Comparison of ENCODE assay signal across 21 mouse cellular contexts in genomic region chr9:92771002-92771401, GRCm38 (mm10).
A peak's percentile ranks its signal among the peaks of the same experiment; 100 is the strongest.
DNase-seq lines count a peak whose midpoint lies in the region; ATAC-seq lines count a peak whose summit lies in the region.
"Had no signal": no experiment of that assay in that cellular context is flagged by ENCODE, and none has a peak within 500 bp of the region (broad histone marks: within the 10 kb centered on the region; RNA-seq: fewer than 3 reads in every experiment).

No protein-coding gene starts in this region.

- no peaks in the 10 kb centered on the region for H3K27me3 ChIP-seq in forebrain, embryonic 15.5 days
- H3K27me3 ChIP-seq in forebrain, embryonic 11.5 days (ENCODE audit: control insufficient read depth, insufficient read depth, low read length), result no peaks in the 10 kb centered on the region
- no peaks in the 10 kb centered on the region for H3K27me3 ChIP-seq in neural tube, embryonic 14.5 days (ENCODE audit: control insufficient read depth, insufficient read depth, low read length)
- no peaks in the 10 kb centered on the region for H3K27me3 ChIP-seq in neural tube, embryonic 15.5 days (replicated peaks)
- no peaks in the 10 kb centered on the region for H3K27me3 ChIP-seq in forebrain, embryonic 16.5 days (replicated peaks; ENCODE audit: control insufficient read depth, insufficient read depth, low read length)
- H3K27me3 ChIP-seq: heart, embryonic 12.5 days; heart, embryonic 15.5 days; hindbrain, embryonic 13.5 days; intestine, embryonic 15.5 days had no signal

- WGBS in forebrain, embryonic 15.5 days, result 60% methylated on average over 2 of the region's 2 CpGs
- WGBS in forebrain, embryonic 11.5 days, result 93% methylated on average over 2 of the region's 2 CpGs
- WGBS in neural tube, embryonic 14.5 days, result 58% methylated on average over 2 of the region's 2 CpGs
- 68% methylated on average over 2 of the region's 2 CpGs for WGBS in neural tube, embryonic 15.5 days
- 42% methylated on average over 2 of the region's 2 CpGs for WGBS in forebrain, embryonic 16.5 days

- H3K36me3 ChIP-seq in forebrain, embryonic 15.5 days, result no peaks in the 10 kb centered on the region
- no peaks in the 10 kb centered on the region for H3K36me3 ChIP-seq in forebrain, embryonic 11.5 days (ENCODE audit: control insufficient read depth, insufficient read depth, low read length)
- H3K36me3 ChIP-seq in neural tube, embryonic 14.5 days (ENCODE audit: control insufficient read depth, insufficient read depth, low read length), result no peaks in the 10 kb centered on the region
- no peaks in the 10 kb centered on the region for H3K36me3 ChIP-seq in neural tube, embryonic 15.5 days
- no peaks in the 10 kb centered on the region for H3K36me3 ChIP-seq in forebrain, embryonic 16.5 days (ENCODE audit: control insufficient read depth, insufficient read depth)
- H3K36me3 ChIP-seq: heart, embryonic 12.5 days; heart, embryonic 15.5 days; hindbrain, embryonic 10.5 days; hindbrain, embryonic 13.5 days; intestine, embryonic 15.5 days had no signal

- no peak overlapping the region for H3K9ac ChIP-seq in forebrain, embryonic 15.5 days (replicated peaks)
- no peak overlapping the region for H3K9ac ChIP-seq in forebrain, embryonic 11.5 days (ENCODE audit: low read length)
- H3K9ac ChIP-seq in neural tube, embryonic 14.5 days (replicated peaks; ENCODE audit: low read depth, low read length), result no peak overlapping the region
- no peak overlapping the region for H3K9ac ChIP-seq in neural tube, embryonic 15.5 days (replicated peaks)
- H3K9ac ChIP-seq in forebrain, embryonic 16.5 days (replicated peaks; ENCODE audit: low read depth, low read length), result no peak overlapping the region
- H3K9ac ChIP-seq: heart, embryonic 12.5 days; heart, embryonic 15.5 days; hindbrain, embryonic 13.5 days; intestine, embryonic 15.5 days had no signal

- ATAC-seq in forebrain, embryonic 15.5 days (replicated peaks), result peak; percentile 76
- ATAC-seq in forebrain, embryonic 11.5 days (replicated peaks; ENCODE audit: low FRiP score), result no peak
- ATAC-seq in neural tube, embryonic 14.5 days (ENCODE audit: low read depth), result 0 out of 2 replicates have a peak, but pooled peaks have one; percentile 31
- no peak for ATAC-seq in neural tube, embryonic 15.5 days (ENCODE audit: low FRiP score)
- peak; percentile 73 for ATAC-seq in forebrain, embryonic 16.5 days
- ATAC-seq: CD4-positive, CD25-positive, alpha-beta regulatory T cell, adult 4 months; intestine, embryonic 15.5 days had no signal

- H3K4me1 ChIP-seq in forebrain, embryonic 15.5 days, result no peaks in the 10 kb centered on the region
- H3K4me1 ChIP-seq in forebrain, embryonic 11.5 days (replicated peaks; ENCODE audit: control insufficient read depth, insufficient read depth, low read length), result no peaks in the 10 kb centered on the region
- H3K4me1 ChIP-seq in neural tube, embryonic 14.5 days (ENCODE audit: control insufficient read depth, insufficient read depth, low read length), result no peaks in the 10 kb centered on the region
- no peaks in the 10 kb centered on the region for H3K4me1 ChIP-seq in neural tube, embryonic 15.5 days
- no peaks in the 10 kb centered on the region; the same call in 1 of the 2 replicates for H3K4me1 ChIP-seq in forebrain, embryonic 16.5 days (replicated peaks; ENCODE audit: control insufficient read depth, insufficient read depth, low read length)
- H3K4me1 ChIP-seq: heart, embryonic 12.5 days; heart, embryonic 15.5 days; hindbrain, embryonic 10.5 days; hindbrain, embryonic 13.5 days; intestine, embryonic 15.5 days had no signal

- no peak for DNase-seq in forebrain, embryonic 11.5 days (ENCODE audit: low spot score)
- no peak for DNase-seq in kidney, adult 18-20 months
- DNase-seq: adrenal gland, adult 2 months; adrenal gland, postnatal 14 days; cerebellum, adult 18-20 months; cerebellum, adult 9-10 months; cerebellum, postnatal 14 days; gastrocnemius, postnatal 25 days; heart, adult 18-20 months; heart, postnatal 10 days; heart, postnatal 36 days had no signal

- no peaks in the 10 kb centered on the region for H3K9me3 ChIP-seq in forebrain, embryonic 15.5 days
- no peaks in the 10 kb centered on the region for H3K9me3 ChIP-seq in forebrain, embryonic 11.5 days (ENCODE audit: control insufficient read depth, low read length)
- H3K9me3 ChIP-seq in neural tube, embryonic 14.5 days (ENCODE audit: control insufficient read depth, low read length), result no peaks in the 10 kb centered on the region
- no peaks in the 10 kb centered on the region for H3K9me3 ChIP-seq in neural tube, embryonic 15.5 days (replicated peaks)
- no peaks in the 10 kb centered on the region for H3K9me3 ChIP-seq in forebrain, embryonic 16.5 days (ENCODE audit: control insufficient read depth, low read length)
- H3K9me3 ChIP-seq: heart, embryonic 12.5 days; heart, embryonic 15.5 days; hindbrain, embryonic 10.5 days; hindbrain, embryonic 13.5 days; intestine, embryonic 15.5 days had no signal

- H3K27ac ChIP-seq in forebrain, embryonic 15.5 days (replicated peaks), result no peak overlapping the region
- no peak overlapping the region for H3K27ac ChIP-seq in forebrain, embryonic 11.5 days (ENCODE audit: low read depth, low read length)
- no peak overlapping the region for H3K27ac ChIP-seq in neural tube, embryonic 14.5 days (ENCODE audit: low read depth, low read length)
- no peak overlapping the region for H3K27ac ChIP-seq in neural tube, embryonic 15.5 days (replicated peaks)
- H3K27ac ChIP-seq in forebrain, embryonic 16.5 days (ENCODE audit: low read length), result no peak overlapping the region
- H3K27ac ChIP-seq: heart, embryonic 15.5 days; hindbrain, embryonic 10.5 days; hindbrain, embryonic 13.5 days; intestine, embryonic 15.5 days had no signal

- no peak overlapping the region for H3K4me2 ChIP-seq in forebrain, embryonic 15.5 days (replicated peaks)
- H3K4me2 ChIP-seq in forebrain, embryonic 11.5 days (ENCODE audit: low read depth, low read length, severe bottlenecking), result no peak overlapping the region
- H3K4me2 ChIP-seq in neural tube, embryonic 14.5 days (ENCODE audit: low read depth, low read length), result no peak overlapping the region
- no peak overlapping the region for H3K4me2 ChIP-seq in neural tube, embryonic 15.5 days
- no peak overlapping the region for H3K4me2 ChIP-seq in forebrain, embryonic 16.5 days (ENCODE audit: low read length)
- H3K4me2 ChIP-seq: heart, embryonic 12.5 days; heart, embryonic 15.5 days; hindbrain, embryonic 13.5 days; intestine, embryonic 15.5 days had no signal

- H3K4me3 ChIP-seq in forebrain, embryonic 15.5 days, result no peak overlapping the region
- H3K4me3 ChIP-seq in forebrain, embryonic 11.5 days (ENCODE audit: low read depth, low read length), result no peak overlapping the region
- H3K4me3 ChIP-seq in neural tube, embryonic 14.5 days (ENCODE audit: low read depth, low read length), result no peak overlapping the region
- no peak overlapping the region for H3K4me3 ChIP-seq in neural tube, embryonic 15.5 days (replicated peaks)
- H3K4me3 ChIP-seq in forebrain, embryonic 16.5 days (replicated peaks; ENCODE audit: low read length), result no peak overlapping the region
- H3K4me3 ChIP-seq: heart, embryonic 12.5 days; heart, embryonic 15.5 days; hindbrain, embryonic 10.5 days; hindbrain, embryonic 13.5 days; intestine, embryonic 15.5 days had no signal

Comparison
In these comparisons a context has a peak if more than half of its experiments do, and no peak if none do; other contexts are left out.
1. ATAC-seq: peak in forebrain, embryonic 15.5 days (single experiment), neural tube, embryonic 14.5 days (single experiment) and forebrain, embryonic 16.5 days (single experiment); none in forebrain, embryonic 11.5 days (single experiment) and neural tube, embryonic 15.5 days (single experiment).